Mouse (Mus musculus) adrenal gland, postnatal 25 days (tissue): ENCODE data around the gene Cald1. TPM values are rescaled to one million over a fixed set of nuclear protein-coding genes. Genes with fewer than 3 reads are reported as not detected.

Experiments
- DNase-seq: peaks from one replicate; pipeline ENCODE4 v3.0.0; 2021; ENCODE audit warnings: mixed read lengths
- total RNA-seq: library from RNA; stranded (reverse); gene quantifications from 2 replicates; pipeline ENCODE4 v1.2.3, GENCODE M21; 2021

Gene Cald1
- total RNA-seq, 1 experiment from 2014 or later, result 58.7 TPM

DNA sequence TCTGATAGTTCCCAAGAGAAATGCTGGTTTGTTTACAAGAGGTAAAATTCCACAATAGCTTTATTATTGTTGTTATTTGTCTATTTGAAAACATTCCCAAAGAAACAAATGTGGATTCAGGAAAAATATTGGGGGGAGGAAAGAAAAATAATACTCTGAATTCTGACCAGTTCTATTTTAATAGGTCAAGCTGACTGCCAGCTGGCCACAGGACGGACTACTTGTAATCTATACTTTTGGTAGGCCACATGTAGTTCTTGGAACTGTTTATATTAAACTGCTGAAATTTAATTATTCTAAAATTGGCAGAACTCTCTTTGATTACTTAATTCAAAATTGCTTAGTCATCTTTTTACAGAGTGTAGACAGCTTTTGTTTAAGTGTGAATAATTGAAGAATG, 73.1 kb downstream of the Cald1 start:
- no peak for DNase-seq

DNA sequence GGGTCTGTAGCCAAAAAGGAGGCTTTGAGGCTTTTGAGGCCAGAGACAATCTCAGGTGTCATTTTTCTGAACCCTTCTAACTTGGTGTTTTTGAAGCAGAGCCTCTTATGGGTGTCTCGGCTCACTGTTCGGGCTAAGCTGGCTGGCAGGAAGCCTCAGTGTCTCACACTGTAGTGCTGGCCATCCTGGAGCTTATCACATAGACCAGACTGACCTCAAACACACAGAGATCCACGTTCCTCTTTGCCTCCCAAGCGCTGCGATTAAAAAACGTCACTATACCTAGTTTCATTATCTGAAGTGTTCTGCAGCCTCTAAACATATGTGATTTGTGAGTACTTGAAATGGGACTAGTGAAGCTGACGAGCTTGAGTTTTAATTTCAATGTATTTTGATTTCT, 76.1 kb downstream of the Cald1 start:
- no peak for DNase-seq

DNA sequence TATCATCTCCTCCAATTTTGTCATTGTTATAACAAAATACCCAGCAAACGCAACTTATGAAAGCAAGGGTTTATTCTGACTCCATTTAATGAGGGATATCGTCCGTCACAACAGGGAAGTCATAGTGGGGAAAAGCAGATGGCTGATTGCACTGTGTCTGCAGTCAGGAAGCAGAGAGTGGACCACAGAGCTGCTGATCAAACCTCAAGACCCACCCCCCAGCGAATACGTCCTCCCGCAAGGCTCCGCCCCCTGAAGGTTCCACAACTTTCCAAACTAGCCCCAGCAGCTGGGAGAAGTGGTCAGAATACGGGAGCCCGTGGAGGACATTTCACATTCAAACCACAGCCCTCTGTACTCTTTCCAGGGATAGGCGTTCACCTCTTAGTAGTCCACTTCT, 76.6 kb downstream of the Cald1 start:
- no peak for DNase-seq

DNA sequence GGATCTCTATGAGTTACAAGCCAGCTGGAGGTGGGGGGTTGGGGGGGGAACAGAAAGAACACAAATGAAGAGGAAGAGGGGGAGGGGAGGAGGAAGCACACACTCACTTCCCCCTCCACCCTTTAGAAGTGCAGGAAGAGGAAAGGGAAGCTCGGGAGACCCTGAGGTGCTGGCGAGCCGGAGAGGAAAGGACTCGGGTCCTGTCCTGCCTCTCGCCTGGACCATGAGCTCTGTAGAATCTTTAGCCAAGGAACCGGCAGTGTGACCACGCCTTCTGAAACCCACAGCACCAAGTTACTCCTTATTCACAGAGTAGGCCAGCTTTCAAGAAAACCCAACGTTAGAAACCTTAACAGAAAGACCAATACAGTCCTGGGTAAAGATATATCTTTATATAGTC, 83.8 kb downstream of the Cald1 start:
- DNase-seq, result no peak

DNA sequence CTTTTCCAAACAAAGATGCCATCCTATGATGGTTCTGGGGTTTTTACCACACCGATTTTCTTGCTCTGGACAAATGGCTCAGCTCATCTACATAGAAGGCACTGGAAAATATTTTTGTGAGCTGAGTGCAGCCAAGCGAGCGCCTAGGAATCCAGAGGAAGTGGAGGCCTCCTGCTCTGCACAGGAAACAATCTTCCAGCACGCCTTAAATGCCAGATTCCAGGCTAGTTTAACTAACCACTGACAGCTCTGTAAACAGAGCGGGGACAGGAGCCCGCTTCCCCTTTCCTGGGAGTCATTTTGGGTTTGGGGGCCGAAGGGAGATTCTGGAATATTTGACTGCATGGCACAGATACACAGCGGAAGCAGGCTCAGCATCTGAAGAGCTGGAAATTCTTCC, 86.6 kb downstream of the Cald1 start:
- DNase-seq, result no peak

DNA sequence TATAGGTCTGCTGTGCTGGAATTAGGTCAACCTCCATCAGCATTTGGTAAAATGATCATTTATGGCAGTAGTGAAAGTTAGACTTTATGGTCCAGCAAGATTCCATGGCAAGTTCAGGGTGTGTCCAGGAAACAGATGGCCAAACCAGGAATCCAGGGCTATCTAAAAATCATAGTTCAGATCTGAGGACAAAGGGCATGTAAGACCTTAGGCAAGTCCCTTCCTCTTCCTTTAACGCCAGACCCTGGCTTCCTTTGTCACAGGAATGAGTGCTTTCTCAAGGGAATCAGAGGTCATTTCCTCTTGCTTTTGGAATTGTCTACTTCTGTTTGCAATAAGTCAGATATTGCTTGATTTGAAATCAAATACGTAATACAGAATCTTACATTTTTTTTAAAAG, 90.7 kb downstream of the Cald1 start:
- DNase-seq, result no peak

DNA sequence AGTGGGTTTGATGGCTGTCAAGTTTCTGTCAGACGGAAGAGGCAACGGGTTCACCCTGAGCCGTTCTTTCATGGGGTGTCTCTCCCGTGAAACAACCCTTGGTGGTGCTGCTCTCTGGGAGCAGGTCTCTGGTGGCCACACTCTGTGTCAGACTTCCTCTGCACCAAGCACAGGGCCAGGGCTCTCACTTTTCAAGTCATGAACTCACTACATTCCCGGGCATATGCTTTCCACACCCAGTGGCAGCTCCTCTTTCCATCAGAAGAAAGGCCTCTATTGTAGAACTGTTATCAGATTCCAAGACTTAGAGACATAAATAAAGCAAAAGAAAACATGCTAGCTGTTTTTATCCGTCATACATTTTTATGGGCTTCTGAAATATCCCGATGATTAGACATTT, 93.1 kb downstream of the Cald1 start:
- DNase-seq, result no peak

DNA sequence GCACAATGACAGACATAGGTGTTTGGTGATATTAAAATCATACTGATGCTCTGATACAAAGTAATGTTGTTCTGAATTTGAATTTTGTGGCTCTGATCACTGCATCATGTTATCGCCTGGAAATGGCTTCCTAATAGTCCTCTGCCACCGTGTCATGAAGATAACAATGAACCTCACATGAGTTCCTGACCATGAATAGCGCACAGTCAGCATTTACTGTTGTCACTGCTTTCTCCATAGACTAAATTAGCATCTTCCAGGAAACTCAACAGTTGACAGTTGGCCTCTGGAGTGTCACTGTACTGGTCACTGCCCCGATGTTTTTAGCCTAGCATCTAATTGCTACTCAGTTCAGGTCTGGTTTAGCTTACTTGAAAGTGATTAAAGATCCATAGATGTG, 95.8 kb downstream of the Cald1 start:
- no peak for DNase-seq

DNA sequence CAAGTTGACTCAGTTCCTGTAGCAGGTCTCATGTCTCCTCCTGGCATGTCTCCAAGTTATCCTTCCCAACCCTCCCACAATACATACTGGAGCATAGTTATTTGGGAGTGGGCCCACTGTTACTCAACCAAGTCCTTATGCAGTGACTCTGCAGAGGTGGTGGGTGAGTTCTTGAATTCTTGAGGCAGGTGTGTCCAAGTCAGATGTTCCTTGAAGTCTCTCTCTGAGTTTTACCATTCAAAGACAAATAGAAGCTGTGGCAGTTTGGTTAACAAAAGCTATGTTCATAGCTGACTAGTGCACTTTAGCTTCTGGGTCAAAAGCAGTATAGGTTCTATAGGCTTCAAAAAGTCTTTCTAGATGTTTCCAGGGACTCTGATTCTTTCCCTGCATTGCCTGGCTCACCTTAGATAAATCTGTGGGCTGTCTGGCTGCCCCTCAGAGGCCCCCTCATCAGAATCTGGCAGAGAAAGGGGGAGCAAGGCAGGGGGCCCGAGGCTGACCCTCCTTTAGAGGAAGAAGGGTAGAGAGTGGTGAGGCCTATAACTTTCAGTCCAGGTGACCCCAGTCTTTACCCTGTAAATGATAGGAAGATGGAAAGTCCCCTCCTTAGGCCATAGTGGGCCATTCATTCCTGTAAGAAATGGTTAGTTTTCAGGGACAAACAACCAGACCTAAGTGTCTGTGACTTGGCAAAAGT, 105.3 kb downstream of the Cald1 start:
- no peak for DNase-seq

DNA sequence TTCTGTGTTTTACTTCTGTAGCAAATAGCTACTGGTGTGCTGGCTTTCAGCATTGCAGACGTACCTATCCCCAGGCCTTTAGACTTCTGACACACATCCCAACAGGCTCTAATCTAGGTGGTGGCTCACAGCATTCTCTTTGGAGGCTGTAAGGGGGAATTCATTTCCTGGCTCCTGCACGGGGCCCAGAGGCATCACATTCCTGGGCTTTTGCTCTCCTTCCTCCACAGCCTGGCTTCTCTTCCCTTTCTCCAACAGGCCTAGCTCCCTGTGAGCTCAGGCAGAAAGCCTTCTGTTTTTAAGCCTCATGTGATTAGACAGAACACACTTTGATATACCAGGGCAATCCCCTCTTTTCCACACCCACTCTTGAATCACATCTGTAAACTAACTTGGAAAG, 109.2 kb downstream of the Cald1 start:
- DNase-seq, result no peak

DNA sequence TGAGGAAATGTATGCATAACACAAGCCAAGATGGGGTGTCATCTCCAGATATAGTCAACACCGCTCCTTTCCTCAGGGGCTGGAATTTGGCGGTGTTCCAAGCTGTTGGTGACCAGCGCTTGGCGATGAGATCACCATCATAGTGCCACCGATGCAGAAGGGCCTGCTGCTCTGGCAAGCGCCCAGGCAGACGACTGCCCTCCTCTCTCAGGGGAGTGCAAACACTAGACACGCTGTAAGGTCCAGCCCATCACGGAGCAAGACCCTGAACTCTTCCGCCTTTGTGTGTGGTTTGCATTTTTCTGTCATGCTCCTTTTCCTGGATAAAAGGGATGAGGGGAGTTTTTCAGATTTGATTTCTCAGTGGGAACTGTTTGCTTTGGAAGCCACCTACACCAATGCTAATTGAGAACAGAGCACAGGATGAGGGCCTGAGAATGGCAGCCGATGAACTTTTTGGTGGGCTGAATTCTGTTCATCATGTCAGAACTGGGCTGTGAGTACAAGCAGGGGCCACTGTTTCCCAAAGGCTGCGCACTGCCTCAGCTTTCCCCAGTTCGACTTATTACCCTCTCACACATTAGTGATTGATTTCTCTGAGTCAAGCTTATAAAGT, 110.5 kb downstream of the Cald1 start:
- peak; percentile 68 for DNase-seq

DNA sequence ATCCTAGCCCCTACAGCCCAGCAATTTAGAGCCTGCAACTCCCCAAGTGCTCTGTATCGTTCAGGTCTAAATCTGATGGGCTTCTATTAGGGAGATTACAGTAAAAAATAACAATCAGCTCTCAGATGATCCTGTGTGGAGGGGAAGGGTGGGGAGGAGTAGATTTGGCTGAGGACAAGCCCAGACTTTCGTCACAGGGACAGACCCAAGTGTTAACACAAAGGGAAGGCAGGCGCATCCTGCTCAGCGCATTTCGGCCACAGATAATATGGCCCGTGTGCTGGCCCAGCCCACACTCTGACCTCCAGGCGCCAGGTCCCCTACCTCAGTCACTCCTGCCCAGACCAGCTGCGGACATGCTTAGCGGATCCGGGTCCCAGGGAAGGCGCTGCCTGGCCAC, 111.0 kb downstream of the Cald1 start:
- DNase-seq, result peak; percentile 44

DNA sequence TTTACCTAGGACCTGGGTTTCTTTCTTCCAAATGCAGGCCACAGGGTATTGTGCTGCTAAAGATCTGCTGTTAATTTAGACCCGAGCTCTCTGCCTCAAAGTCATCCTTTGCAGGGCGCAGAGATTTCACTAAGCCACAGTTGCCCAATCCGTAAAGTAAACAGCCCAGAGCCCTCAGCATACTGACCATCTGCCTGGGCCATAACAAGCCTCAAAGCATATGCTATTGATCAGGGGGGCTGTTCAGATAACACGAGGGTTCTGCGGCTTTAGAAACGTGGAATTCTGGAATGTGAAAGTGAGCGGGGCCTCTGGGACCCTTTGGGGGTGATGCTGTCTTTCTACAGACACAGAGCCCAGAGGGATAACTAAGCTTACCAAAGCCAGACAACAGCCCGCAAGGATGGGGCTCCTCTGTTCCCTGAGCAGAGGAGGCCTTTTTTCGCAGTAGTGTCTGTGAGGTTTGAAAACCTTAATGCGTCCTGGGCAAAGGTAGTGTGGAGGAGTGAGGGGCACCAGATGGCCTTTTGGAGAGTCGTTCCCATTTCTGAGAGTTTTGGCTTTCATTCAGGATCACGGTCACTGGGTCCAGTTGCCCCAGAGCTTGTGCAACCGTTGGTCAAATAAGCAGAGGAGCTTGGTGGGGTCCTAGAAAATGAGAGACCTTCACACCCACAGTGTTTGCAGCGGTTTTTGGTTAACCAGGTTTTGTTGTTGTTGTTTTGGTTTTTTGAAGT, 111.8 kb downstream of the Cald1 start:
- no peak for DNase-seq

DNA sequence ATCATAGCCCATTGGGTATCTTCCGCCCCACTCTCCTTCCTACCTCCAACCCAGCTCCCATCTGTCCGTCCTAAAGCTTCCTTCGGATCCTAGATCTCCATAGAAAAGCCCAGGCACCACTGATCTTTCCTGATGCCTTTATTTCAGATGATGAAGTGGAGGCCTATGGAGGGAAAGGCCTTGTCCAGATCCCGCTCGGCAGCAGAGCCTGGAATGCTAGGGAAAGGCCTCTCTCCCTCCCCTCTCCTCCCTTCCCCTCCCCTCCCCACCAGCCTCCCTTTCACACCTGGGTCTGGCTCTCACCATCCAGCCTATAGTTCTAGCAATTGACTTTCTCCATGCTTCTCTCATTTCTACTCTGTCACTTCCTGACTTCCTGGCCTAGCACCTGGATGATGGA, 112.5 kb downstream of the Cald1 start:
- DNase-seq, result no peak

DNA sequence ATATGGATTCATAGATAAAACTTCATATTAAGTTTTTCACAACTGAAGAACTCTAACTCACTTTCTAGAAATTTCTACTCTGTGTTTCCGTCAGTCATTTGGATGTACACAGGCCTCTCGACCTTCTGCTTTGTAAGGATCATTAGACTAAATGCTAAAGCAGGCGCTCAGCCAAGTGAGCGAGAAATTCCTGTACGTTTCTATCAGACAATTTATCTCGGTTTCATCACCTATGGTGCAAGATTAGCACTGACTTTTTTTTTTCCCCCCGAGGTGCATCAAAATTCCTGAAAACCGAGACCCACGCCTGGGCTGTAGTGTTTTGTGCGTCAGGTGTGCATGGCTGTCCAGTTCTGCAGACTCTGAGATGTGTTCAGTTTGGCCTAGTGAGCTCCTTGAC, 113.3 kb downstream of the Cald1 start:
- no peak for DNase-seq

DNA sequence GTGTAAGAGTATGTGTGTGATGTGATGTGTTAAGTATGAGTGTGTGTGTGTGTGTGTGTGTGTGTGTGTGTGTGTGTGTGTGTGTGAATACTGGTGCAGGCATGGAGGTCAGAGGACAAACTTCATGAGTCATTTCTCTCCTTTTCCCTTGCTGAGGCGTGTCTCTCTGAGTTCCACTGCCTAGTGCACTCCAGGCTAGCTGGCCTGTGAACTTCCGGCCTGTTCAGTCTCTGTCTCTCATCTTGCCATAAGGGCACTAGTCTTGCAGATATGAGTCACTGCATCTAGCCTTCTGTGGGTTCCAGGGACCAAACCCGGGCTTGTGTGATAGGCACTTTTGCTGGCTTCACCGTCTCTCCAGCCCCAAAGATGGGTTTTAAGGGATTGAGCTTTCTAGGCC, 114.9 kb downstream of the Cald1 start:
- no peak for DNase-seq

DNA sequence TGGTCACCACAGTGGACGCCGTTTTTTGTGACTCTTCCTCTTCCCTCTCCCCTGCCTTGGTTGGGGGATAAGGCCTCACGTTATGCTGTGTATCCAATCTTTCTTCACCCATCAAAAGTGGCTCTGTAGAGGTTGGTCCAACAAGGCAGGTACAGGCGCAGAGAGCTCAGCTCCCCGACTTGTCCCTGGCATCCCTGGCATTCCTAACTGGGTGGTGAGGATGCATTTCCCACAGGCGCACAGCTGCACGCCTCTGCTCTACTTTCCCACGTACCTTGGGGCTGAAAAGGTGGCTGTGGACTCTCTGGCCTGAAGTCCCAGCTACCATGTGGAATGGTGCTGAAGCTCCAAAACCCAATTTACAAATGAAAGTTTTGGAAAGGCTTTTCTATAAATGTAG, 115.5 kb downstream of the Cald1 start:
- no peak for DNase-seq

DNA sequence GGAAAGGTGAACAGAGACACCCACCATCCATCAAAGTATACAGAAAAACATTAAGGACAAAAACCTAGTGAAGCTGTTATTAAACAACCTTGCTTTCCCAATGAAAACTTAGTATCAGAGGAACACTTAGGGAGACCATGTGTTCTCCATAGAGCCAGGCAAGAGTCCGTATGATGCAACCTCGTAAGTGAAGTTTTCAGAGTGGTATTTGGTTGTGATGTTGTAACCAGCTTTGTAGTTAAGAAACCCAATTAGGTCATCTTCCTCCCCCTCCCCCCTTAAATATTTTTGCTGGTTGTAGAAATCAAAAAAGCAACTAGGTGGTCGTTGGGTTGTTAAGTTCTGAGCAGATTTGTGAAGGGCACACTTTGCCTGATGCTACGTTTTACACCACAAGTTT, 116.3 kb downstream of the Cald1 start:
- no peak for DNase-seq

DNA sequence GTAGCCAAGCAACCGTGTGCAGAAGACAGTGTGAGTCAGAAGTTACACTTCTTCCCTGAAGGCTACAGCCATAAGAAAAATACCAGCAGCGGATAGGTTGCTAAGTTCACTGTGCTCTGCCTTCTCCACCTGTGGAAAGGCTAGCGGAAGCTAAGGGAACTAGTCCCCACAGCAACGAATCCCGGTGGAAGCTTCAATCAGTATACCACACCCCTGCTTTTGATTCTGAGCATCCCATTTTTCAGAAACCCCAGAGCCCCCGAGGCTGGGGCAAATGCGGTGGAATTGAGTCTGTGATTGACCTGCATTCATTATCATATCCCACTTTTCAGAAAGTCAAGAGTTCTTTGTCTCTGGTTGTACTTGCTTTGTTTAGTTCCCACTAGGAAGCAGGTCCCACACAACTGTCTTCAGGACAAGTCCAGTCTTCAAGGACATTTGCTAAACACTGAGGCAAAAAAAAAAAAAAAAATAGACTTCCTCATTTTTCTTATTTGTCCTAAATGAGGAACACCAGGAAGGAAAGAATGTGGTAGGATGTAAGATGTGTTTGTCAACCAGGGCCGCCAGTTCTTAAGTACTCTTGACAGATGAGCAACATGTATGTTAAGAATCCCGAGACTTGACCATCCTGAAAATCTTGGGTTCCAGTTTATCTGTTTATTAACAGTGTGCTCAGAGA, 118.0 kb downstream of the Cald1 start:
- no peak for DNase-seq

DNA sequence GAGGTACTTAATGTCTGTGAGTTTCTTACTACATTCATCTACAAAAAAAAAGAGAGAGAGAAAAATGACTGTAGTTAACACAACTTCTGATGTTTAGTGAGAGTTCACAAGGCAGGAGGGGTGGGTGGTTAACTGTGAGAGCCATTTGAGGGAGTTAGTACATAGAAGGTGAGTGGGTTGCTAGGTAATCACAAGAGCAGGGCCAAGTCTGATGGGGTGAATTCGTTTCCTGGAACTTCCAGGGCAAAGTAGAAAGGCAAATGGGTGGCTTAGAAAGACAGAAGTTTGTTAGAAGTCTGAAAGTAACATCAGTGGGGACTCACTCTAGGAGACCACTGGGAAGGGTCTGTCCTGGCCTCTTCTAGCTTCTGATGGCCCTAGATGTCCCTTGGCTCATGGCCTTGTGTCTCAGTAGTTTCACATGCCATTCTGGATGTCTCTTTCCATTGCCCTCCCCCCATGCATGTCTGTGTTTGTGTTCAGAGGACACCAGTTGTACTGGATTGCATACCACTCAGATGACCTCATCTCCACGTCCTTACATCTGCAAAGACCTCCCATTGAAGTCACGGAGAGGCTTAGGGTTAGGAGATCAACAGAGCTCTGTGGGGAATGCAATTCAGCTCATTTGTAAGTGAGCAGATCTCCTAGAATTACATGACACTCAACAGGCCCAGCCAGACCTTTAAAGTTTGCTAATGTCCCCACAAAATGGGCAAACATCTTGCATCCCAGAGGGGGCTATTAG, 118.8 kb downstream of the Cald1 start:
- no peak for DNase-seq

DNA sequence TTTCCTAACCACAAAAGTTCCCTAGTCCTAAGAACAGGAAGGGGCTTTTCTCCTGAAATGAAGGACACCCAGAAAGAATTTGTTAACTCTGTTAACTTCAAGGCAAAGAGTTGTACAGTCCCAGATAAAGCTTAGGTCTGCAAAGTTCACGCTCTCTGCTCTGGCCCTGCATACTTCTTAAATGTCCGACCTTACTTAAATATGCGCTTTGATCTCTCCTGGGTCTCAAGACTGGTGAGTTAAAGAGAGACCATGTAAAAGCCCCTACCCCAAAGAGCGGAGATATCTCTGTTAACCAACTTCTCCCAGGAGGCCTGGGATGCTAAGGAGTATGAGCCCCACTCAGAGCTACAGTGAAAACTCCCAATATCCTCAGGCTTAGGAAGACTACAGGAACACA, 119.4 kb downstream of the Cald1 start:
- DNase-seq, result no peak

DNA sequence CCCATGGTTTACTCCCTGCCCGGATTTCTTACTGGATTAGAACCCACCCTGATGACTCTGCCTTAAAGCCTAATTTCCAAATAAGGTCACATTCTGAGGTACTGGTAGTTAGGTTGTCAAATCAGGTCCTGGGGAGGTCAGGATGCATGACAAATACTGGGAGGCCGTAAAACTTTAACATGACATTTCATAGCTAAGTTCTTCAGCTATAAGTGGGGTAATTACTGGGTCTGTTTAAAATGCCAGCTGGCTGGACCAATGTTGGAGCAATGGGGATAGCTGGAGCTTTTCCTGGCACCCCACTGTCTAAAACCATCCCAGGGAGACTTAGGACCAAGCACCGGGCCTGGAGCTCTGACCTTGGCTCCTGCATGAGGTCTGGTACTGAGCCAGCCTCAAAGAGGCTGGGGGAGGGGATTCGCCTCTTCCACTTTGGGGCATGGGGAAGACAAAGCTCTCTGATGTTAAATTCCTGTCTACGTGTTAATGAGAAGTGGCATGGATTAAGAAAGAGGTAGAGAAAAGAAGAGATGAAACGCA, 120.9 kb downstream of the Cald1 start:
- DNase-seq, result no peak
